Mouse (Mus musculus) embryonic facial prominence, embryonic 13.5 days (tissue): ENCODE data around the gene Sh3rf3. TPM values are rescaled to one million over a fixed set of nuclear protein-coding genes. Genes with fewer than 3 reads are reported as not detected.

ENCODE experiments used
- ATAC-seq: fragments of 200-750 bp; cut with Nextera tagmentation; 2 replicates; pipeline ENCODE4 v1.8.0; 2017; ENCODE audit warnings: low read depth; ENCODE audit not compliant: insufficient number of reproducible peaks, insufficient read depth, low FRiP score, low TSS enrichment
- H3K27ac ChIP-seq: fragments of 300-500 bp; sonication (generic); 2 replicates; pipeline ENCODE4 v1.5.1; 2015; ENCODE audit warnings: moderate library complexity, mild to moderate bottlenecking, inconsistent platforms
- H3K27me3 ChIP-seq: fragments of 300-500 bp; sonication (generic); 2 replicates; pipeline ENCODE4 v1.6.1; 2015; ENCODE audit warnings: mild to moderate bottlenecking, inconsistent platforms
- H3K36me3 ChIP-seq: fragments of 300-500 bp; sonication (generic); 2 replicates; pipeline ENCODE4 v1.6.1; 2015; ENCODE audit warnings: mild to moderate bottlenecking, inconsistent platforms
- H3K4me1 ChIP-seq: fragments of 300-500 bp; sonication (generic); 2 replicates; pipeline ENCODE4 v1.6.1; 2015; ENCODE audit warnings: inconsistent platforms
- H3K4me2 ChIP-seq: fragments of 300-500 bp; sonication (generic); 2 replicates; pipeline ENCODE4 v1.6.1; 2015; ENCODE audit warnings: moderate library complexity, mild to moderate bottlenecking, inconsistent platforms
- H3K4me3 ChIP-seq: fragments of 300-500 bp; sonication (generic); 2 replicates; pipeline ENCODE4 v1.5.1; 2015; ENCODE audit warnings: mild to moderate bottlenecking, inconsistent platforms
- H3K9ac ChIP-seq: fragments of 300-500 bp; sonication (generic); 2 replicates; pipeline ENCODE4 v1.6.1; 2015; ENCODE audit warnings: mild to moderate bottlenecking, inconsistent platforms
- H3K9me3 ChIP-seq: fragments of 300-500 bp; sonication (generic); 2 replicates; pipeline ENCODE4 v1.6.1; 2016; ENCODE audit warnings: inconsistent platforms
- WGBS: fragments of 180-500 bp; shearing (Covaris S2); methylation state at CpG from one replicate; pipeline ENCODE4 v1.1.7; 2015; ENCODE audit warnings: mixed read lengths; 5-methylcytosine and 5-hydroxymethylcytosine counted together
- microRNA-seq: library from miRNA; unstranded; fragments of <30 nt; microRNA quantifications from one replicate; pipeline ENCODE4, GENCODE M21; 2016
- polyA plus RNA-seq: library from polyadenylated mRNA; unstranded; fragments of >200 nt; fragmentation: Nextera tagmentation; extraction: Ambion mirVana; gene quantifications from 2 replicates; pipeline ENCODE4 v1.2.1, GENCODE M21; 2015

The Sh3rf3 gene
- polyA plus RNA-seq, 1 experiment from 2014 or later: 3.3 TPM

DNA sequence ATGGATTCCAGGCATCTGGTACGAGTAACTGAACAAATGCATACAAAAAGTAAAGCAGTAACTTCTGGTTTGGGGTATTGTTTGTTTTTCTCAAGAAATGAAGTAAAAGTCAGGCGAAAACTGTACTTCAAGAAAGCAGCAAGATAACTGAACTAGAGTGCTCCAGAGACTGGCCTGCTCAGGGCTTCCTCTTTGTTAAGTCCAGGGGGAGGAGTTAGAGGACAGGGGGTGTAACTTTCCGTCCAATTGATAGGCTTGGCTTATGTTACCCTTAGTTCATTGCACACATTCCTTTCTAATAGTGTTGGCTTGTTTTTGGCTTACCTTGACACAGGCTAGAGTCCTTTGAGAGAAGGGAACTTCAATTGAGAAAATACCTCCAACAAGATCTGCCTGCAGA is 345.5 kb downstream of the Sh3rf3 start:
- no peak for ATAC-seq
- 0 out of 2 replicates have a peak, but pooled peaks cover 4% of the 10 kb centered on the region for H3K36me3 ChIP-seq
- no peak overlapping the region for H3K4me3 ChIP-seq
- 47% methylated on average over 3 of the region's 3 CpGs for WGBS
- no peak overlapping the region for H3K4me2 ChIP-seq
- no peaks in the 10 kb centered on the region for H3K9me3 ChIP-seq
- H3K4me1 ChIP-seq: 0 out of 2 replicates have a peak, but pooled peaks cover 3% of the 10 kb centered on the region
- H3K9ac ChIP-seq: no peak overlapping the region
- no peak overlapping the region for H3K27ac ChIP-seq
- H3K27me3 ChIP-seq: no peaks in the 10 kb centered on the region

DNA sequence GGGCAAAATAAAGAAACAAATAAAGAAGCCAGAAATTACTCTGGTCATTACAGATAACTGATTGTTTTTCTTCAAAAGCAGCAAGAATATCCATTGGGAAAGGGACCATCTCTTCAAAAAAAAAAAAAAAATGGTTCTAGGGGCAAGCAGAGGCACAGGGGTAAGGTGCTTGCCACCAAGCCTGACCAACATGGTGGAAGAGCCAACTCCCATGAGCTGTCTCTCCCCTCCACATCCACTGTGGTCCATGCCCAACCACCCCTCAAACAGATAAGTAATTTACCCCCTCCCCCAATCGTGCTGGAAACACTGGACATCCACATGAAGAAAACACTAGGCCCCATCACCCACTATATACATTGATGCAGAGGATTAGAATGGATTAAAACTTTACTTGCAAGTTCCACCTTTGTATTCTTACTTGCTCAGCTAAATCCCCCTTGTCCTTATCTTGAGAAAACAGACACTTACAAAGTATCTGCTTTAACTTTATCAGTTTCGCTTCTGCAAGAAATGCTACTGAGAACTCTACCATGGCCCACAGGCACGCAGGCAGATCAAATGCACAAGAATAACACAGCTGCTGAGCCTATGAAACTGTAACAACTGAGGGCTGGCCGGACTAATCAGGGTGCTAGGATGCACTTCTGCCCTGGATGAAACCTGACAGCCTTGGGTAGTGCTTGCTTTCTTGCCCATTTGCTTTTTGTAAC is 349.2 kb downstream of the Sh3rf3 start:
- no peak overlapping the region for H3K27ac ChIP-seq
- no peak overlapping the region for H3K9ac ChIP-seq
- peaks cover 8% of the 10 kb centered on the region for H3K36me3 ChIP-seq
- no peaks in the 10 kb centered on the region for H3K9me3 ChIP-seq
- 0 out of 2 replicates have a peak, but pooled peaks cover 3% of the 10 kb centered on the region for H3K4me1 ChIP-seq
- no peak overlapping the region for H3K4me2 ChIP-seq
- no peak overlapping the region for H3K4me3 ChIP-seq
- ATAC-seq: no peak
- H3K27me3 ChIP-seq: no peaks in the 10 kb centered on the region
- 60% methylated on average over 4 of the region's 4 CpGs for WGBS

DNA sequence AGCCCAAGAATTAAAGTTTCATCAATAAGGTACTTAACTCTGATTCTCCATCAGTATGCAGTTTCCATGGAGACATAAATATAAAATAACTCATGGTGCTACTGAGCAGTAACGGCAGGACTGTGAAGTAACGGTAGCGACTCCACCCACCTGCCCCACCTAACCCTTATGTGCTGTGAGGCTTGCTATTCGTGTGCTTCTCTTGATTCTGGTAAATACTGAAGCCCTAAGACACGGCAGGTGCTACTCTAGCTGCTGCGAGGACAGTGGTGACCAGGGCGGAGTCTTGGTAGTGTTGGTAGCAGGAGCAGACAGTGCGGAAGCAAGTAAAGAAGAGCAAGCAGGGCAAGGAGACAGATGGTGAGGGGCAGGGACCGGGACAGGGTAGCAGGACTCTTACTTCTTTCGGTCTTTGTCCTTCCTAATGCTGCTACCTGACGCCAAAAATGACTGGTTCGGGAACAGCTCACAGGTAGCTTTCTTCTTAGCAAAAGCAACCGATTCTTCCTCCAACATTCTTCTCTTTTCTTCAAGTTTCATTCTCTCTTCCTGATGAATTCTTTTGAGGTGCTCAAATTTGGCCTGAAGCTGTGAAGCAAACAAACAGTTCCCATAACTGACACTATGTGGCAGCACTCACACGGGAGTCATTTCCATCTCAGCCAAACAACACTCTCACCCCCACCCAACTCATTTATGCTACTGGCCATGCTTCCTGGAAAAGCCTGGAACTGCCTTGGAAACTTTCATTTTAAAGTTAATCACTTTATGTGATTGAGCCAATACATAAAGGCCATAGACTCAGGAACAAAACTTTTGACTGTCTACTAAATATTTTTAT is 353.2 kb downstream of the Sh3rf3 start:
- WGBS: 71% methylated on average over 14 of the region's 14 CpGs
- Histone ChIP-seq H3K4me1 (no peaks in the 10 kb centered on the region), H3K4me3 (no peak overlapping the region), H3K9me3 (no peaks in the 10 kb centered on the region), H3K9ac (no peak overlapping the region), H3K27ac (no peak overlapping the region), H3K36me3 (peaks cover 12% of the 10 kb centered on the region), H3K27me3 (no peaks in the 10 kb centered on the region), H3K4me2 (no peak overlapping the region)
- no peak for ATAC-seq

- WGBS: 50% methylated on average over 3 of the region's 3 CpGs
- Histone ChIP-seq H3K4me1 (no peaks in the 10 kb centered on the region), H3K4me2 (no peak overlapping the region), H3K9me3 (no peaks in the 10 kb centered on the region), H3K27me3 (no peaks in the 10 kb centered on the region), H3K36me3 (peaks cover 16% of the 10 kb centered on the region), H3K9ac (no peak overlapping the region), H3K4me3 (no peak overlapping the region), H3K27ac (no peak overlapping the region)
- ATAC-seq: no peak
These were observed 357.9 kb downstream of the Sh3rf3 start for GRCm38 (mm10) chr10:59171042-59171441.

DNA sequence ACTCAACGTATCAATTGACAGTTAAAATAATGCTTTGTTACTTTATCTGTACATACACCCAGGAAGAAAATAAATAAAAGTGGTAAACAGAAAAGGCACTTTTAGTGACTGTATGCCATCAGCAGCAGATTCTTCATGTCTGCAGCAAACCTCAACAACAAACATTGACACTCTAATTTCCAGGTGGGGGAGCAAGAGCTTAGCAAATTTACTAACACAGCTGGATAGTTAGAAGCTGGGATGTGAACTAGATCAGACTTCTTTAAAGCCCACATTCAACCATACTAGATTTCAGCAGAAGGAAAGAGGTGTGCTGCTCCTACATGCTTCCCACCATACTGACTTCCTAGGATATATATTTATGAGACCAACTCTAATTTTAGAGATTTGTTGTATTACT is 359.4 kb downstream of the Sh3rf3 start:
- no peak overlapping the region for H3K27ac ChIP-seq
- no peak overlapping the region for H3K4me3 ChIP-seq
- H3K36me3 ChIP-seq: peaks cover 17% of the 10 kb centered on the region
- H3K4me2 ChIP-seq: no peak overlapping the region
- no peaks in the 10 kb centered on the region for H3K27me3 ChIP-seq
- WGBS: 99% methylated on average over 1 of the region's 1 CpGs
- no peak for ATAC-seq
- H3K4me1 ChIP-seq: no peaks in the 10 kb centered on the region
- H3K9ac ChIP-seq: no peak overlapping the region
- no peaks in the 10 kb centered on the region for H3K9me3 ChIP-seq

- no peaks in the 10 kb centered on the region for H3K4me1 ChIP-seq
- no peaks in the 10 kb centered on the region for H3K27me3 ChIP-seq
- peaks cover 19% of the 10 kb centered on the region for H3K36me3 ChIP-seq
- 84% methylated on average over 3 of the region's 3 CpGs for WGBS
- no peak overlapping the region for H3K4me2 ChIP-seq
- no peak for ATAC-seq
- H3K9ac ChIP-seq: no peak overlapping the region
- no peaks in the 10 kb centered on the region for H3K9me3 ChIP-seq
- H3K4me3 ChIP-seq: no peak overlapping the region
- no peak overlapping the region for H3K27ac ChIP-seq
These were observed 366.5 kb downstream of the Sh3rf3 start for GRCm38 (mm10) chr10:59179620-59180019.

- Histone ChIP-seq H3K36me3 (peaks cover 14% of the 10 kb centered on the region), H3K4me1 (no peaks in the 10 kb centered on the region), H3K9ac (no peak overlapping the region), H3K27ac (no peak overlapping the region), H3K27me3 (no peaks in the 10 kb centered on the region), H3K4me2 (no peak overlapping the region), H3K9me3 (no peaks in the 10 kb centered on the region), H3K4me3 (no peak overlapping the region)
- no peak for ATAC-seq
- WGBS: 82% methylated on average over 3 of the region's 3 CpGs
These were observed 369.1 kb downstream of the Sh3rf3 start for GRCm38 (mm10) chr10:59182306-59182705.

Small RNAs within 50 kb of the gene (microRNA-seq; reads per million reads assigned to microRNA genes)
- gene Gm27672: not detected

Other genes starting within 250 kb of the Sh3rf3 start
- 3.3 TPM in 2 replicates for gene Edar, start 137.7 kb upstream of the Sh3rf3 start, polyA plus RNA-seq
- gene Gm17542, start 95.1 kb upstream of the Sh3rf3 start, polyA plus RNA-seq: not detected in 2 replicates